In genomic region chr11:60250971-60251643, GRCm38 (mm10) we compare ENCODE assay signal across 8 mouse cellular contexts. TPM values are rescaled to one million over a fixed set of nuclear protein-coding genes. Genes with fewer than 3 reads are reported as not detected.
A peak's percentile ranks its signal among the peaks of the same experiment; 100 is the strongest.
DNase-seq lines count a peak whose midpoint lies in the region; ATAC-seq and TF ChIP-seq lines count a peak whose summit lies in the region.
"Had no signal": no experiment of that assay in that cellular context is flagged by ENCODE, and none has a peak within 500 bp of the region (broad histone marks: within the 10 kb centered on the region; RNA-seq: fewer than 3 reads in every experiment).

No protein-coding gene starts in this region.

- H3K27ac ChIP-seq in embryonic facial prominence, embryonic 10.5 days (replicated peaks), result 0 out of 2 replicates have a peak overlapping the region, but pooled peaks have one; percentile 69
- H3K27ac ChIP-seq in kidney, adult 2 months (ENCODE audit: insufficient read depth, low read depth, low read length), result no peak overlapping the region
- peak overlapping the region; percentile 28 for H3K27ac ChIP-seq in lung, embryonic 16.5 days (ENCODE audit: low read length)
- H3K27ac ChIP-seq in stomach, postnatal 0 days (replicated peaks), result no peak overlapping the region
- H3K27ac ChIP-seq: heart, embryonic 13.5 days had no signal

- peak; percentile 52 for DNase-seq in ovary, postnatal 14 days (ENCODE audit: low spot score)
- no peak for DNase-seq in ovary, adult 18-20 months (ENCODE audit: low spot score)
- DNase-seq in adrenal gland, postnatal 14 days, result peak; percentile 79
- DNase-seq in embryonic facial prominence, embryonic 10.5 days (ENCODE audit: low spot score), result peak; percentile 56
- DNase-seq in kidney, adult 2 months, result peak; percentile 62
- DNase-seq in stomach, postnatal 0 days (ENCODE audit: low spot score), result peak; percentile 43

- no peak overlapping the region for H3K9ac ChIP-seq in lung, embryonic 16.5 days (ENCODE audit: low read length)
- H3K9ac ChIP-seq in stomach, postnatal 0 days (ENCODE audit: low read length), result no peak overlapping the region
- H3K9ac ChIP-seq: heart, embryonic 13.5 days had no signal

- H3K27me3 ChIP-seq in embryonic facial prominence, embryonic 10.5 days (replicated peaks; ENCODE audit: low read depth, poor library complexity, severe bottlenecking), result no peaks in the 10 kb centered on the region
- H3K27me3 ChIP-seq in kidney, adult 2 months (replicated peaks; ENCODE audit: control insufficient read depth, insufficient read depth, low read length), result no peaks in the 10 kb centered on the region
- H3K27me3 ChIP-seq in lung, embryonic 16.5 days (ENCODE audit: control insufficient read depth, insufficient read depth, low read depth, low read length), result no peaks in the 10 kb centered on the region
- H3K27me3 ChIP-seq in stomach, postnatal 0 days (ENCODE audit: control insufficient read depth, insufficient read depth, low read length), result no peaks in the 10 kb centered on the region
- H3K27me3 ChIP-seq: heart, embryonic 13.5 days had no signal

- peak; percentile 47 for ATAC-seq in lung, embryonic 16.5 days (ENCODE audit: low read depth)
- ATAC-seq in stomach, postnatal 0 days (ENCODE audit: low FRiP score, low TSS enrichment), result peak; percentile 38

- H3K36me3 ChIP-seq in embryonic facial prominence, embryonic 10.5 days (replicated peaks), result peaks cover 14% of the 10 kb centered on the region
- no peaks in the 10 kb centered on the region; the same call in 1 of the 2 replicates for H3K36me3 ChIP-seq in kidney, adult 2 months (ENCODE audit: control insufficient read depth, insufficient read depth, low read length)
- peaks cover 4% of the 10 kb centered on the region; the same call in 1 of the 2 replicates for H3K36me3 ChIP-seq in lung, embryonic 16.5 days (ENCODE audit: control insufficient read depth, insufficient read depth, low read length)
- H3K36me3 ChIP-seq in stomach, postnatal 0 days (ENCODE audit: control insufficient read depth, insufficient read depth, low read length), result no peaks in the 10 kb centered on the region; the same call in 1 of the 2 replicates

- no peaks in the 10 kb centered on the region for H3K9me3 ChIP-seq in embryonic facial prominence, embryonic 10.5 days
- H3K9me3 ChIP-seq in lung, embryonic 16.5 days (ENCODE audit: control insufficient read depth, low read length), result no peaks in the 10 kb centered on the region
- H3K9me3 ChIP-seq in stomach, postnatal 0 days (ENCODE audit: control insufficient read depth, low read length), result no peaks in the 10 kb centered on the region
- H3K9me3 ChIP-seq: heart, embryonic 13.5 days had no signal

- peaks cover 34% of the 10 kb centered on the region for H3K4me1 ChIP-seq in embryonic facial prominence, embryonic 10.5 days
- H3K4me1 ChIP-seq in kidney, adult 2 months (ENCODE audit: control insufficient read depth, insufficient read depth, low read length), result peaks cover 2% of the 10 kb centered on the region
- H3K4me1 ChIP-seq in lung, embryonic 16.5 days (replicated peaks; ENCODE audit: control insufficient read depth, insufficient read depth, low read length), result peaks cover 26% of the 10 kb centered on the region
- H3K4me1 ChIP-seq in stomach, postnatal 0 days (replicated peaks; ENCODE audit: control insufficient read depth, insufficient read depth), result no peaks in the 10 kb centered on the region

- no peak for TF ChIP-seq EP300 in stomach, postnatal 0 days (optimal IDR thresholded peaks at IDR 0.05)

- no peak overlapping the region for H3K4me2 ChIP-seq in lung, embryonic 16.5 days (ENCODE audit: low read depth, low read length)
- no peak overlapping the region for H3K4me2 ChIP-seq in stomach, postnatal 0 days (replicated peaks; ENCODE audit: low read depth)
- H3K4me2 ChIP-seq: heart, embryonic 13.5 days had no signal

- no peak for TF ChIP-seq POLR2A in kidney, adult 2 months (IDR thresholded peaks at IDR 0.05; ENCODE audit: low read depth, low read length)

- peak; percentile 61 for TF ChIP-seq CTCF in kidney, adult 2 months (conservative IDR thresholded peaks at IDR 0.05; ENCODE audit: insufficient read depth, insufficient read length, low read depth, low read length)
- peak; percentile 76 for TF ChIP-seq CTCF in stomach, postnatal 0 days (IDR thresholded peaks at IDR 0.05; ENCODE audit: low read depth)

- no peak overlapping the region for H3K4me3 ChIP-seq in embryonic facial prominence, embryonic 10.5 days
- no peak overlapping the region for H3K4me3 ChIP-seq in kidney, adult 2 months (ENCODE audit: insufficient read depth, low read depth, low read length)
- H3K4me3 ChIP-seq in lung, embryonic 16.5 days (ENCODE audit: low read length), result no peak overlapping the region
- H3K4me3 ChIP-seq in stomach, postnatal 0 days (ENCODE audit: low read depth, low read length), result no peak overlapping the region
- H3K4me3 ChIP-seq: heart, embryonic 13.5 days had no signal

- WGBS in embryonic facial prominence, embryonic 10.5 days, result 58% methylated on average over 6 of the region's 6 CpGs
- 66% methylated on average over 6 of the region's 6 CpGs for WGBS in kidney, adult 2 months
- WGBS in lung, embryonic 16.5 days, result 53% methylated on average over 6 of the region's 6 CpGs
- 57% methylated on average over 6 of the region's 6 CpGs for WGBS in stomach, postnatal 0 days

RNA-seq across cellular contexts. Expression of gene Srebf1, which starts 28.7 kb away (rescaled TPM):
- total RNA-seq in adrenal gland, postnatal 14 days (2021), result 102 and 130 TPM in 2 replicates
- polyA plus RNA-seq in embryonic facial prominence, embryonic 10.5 days (2016; fragmentation: Nextera tagmentation; extraction: Ambion mirVana), result 50.9 and 52.1 TPM in 2 replicates
- polyA plus RNA-seq in kidney, adult 2 months (2012; rRNA removed), result 89.1 and 123 TPM in 2 replicates
- polyA plus RNA-seq in lung, embryonic 16.5 days (2015; fragmentation: Nextera tagmentation; extraction: Ambion mirVana), result 65.9 and 74.3 TPM in 2 replicates
- 44.7 and 47.9 TPM in 2 replicates for polyA plus RNA-seq in stomach, postnatal 0 days (2015; fragmentation: Nextera tagmentation; extraction: Ambion mirVana)

Comparison
In these comparisons a context has a peak if more than half of its experiments do, and no peak if none do; other contexts are left out.
1. H3K27ac ChIP-seq: peak in embryonic facial prominence, embryonic 10.5 days (single experiment) and lung, embryonic 16.5 days (single experiment); none in kidney, adult 2 months (single experiment) and stomach, postnatal 0 days (single experiment).